Mouse (Mus musculus) lung, adult 2 months (tissue): ENCODE data around the gene Gm47841. TPM values are rescaled to one million over a fixed set of nuclear protein-coding genes. Genes with fewer than 3 reads are reported as not detected.

Experiments used
- DNase-seq: peaks from one replicate; pipeline ENCODE4 v3.0.0; 2022
- H3K4me1 ChIP-seq: fragments of 200-500 bp; 2 replicates; pipeline ENCODE4 v1.6.1; 2011; ENCODE audit warnings: low read length; ENCODE audit not compliant: control insufficient read depth, insufficient read depth
- H3K4me3 ChIP-seq: fragments of 200-500 bp; replicated peaks from 2 replicates; pipeline ENCODE3; 2011; ENCODE audit warnings: low read depth, mild to moderate bottlenecking, control low read depth, low read length; ENCODE audit errors: extremely low read depth
- CTCF ChIP-seq: fragments of 200-500 bp; IDR thresholded peaks from 2 replicates; pipeline ENCODE4 v1.5.1; 2011; ENCODE audit warnings: mild to moderate bottlenecking, low read length, control low read depth; ENCODE audit not compliant: insufficient read depth
- POLR2A ChIP-seq: fragments of 200-500 bp; IDR thresholded peaks from 2 replicates; pipeline ENCODE4 v1.6.1; 2011; ENCODE audit warnings: low read depth, mild to moderate bottlenecking, control low read depth, low read length, borderline replicate concordance; ENCODE audit errors: extremely low read depth
- WGBS: fragments of 180-500 bp; shearing (Covaris S2); methylation state at CpG from one replicate; pipeline ENCODE4 v1.1.7; 2018; 5-methylcytosine and 5-hydroxymethylcytosine counted together
- polyA plus RNA-seq: library from polyadenylated mRNA; depleted of rRNA; stranded (reverse); fragments of >200 nt; gene quantifications from 2 replicates; pipeline ENCODE4 v1.2.3, GENCODE M21; 2012; rRNA removed

The Gm47841 gene
- polyA plus RNA-seq, 1 experiment = 0.22 TPM

GRCm38 (mm10) chr15:101007236-101007635 is 40.0 kb downstream of the Gm47841 start:
- DNase-seq = no peak
- TF ChIP-seq POLR2A (no peak), CTCF (no peak)
- Histone ChIP-seq H3K4me3 (no peak overlapping the region), H3K4me1 (peaks cover 2% of the 10 kb centered on the region; the same call in 1 of the 2 replicates)
- WGBS = 73% methylated on average over 7 of the region's 7 CpGs

- WGBS = 13% methylated on average over 14 of the region's 15 CpGs
- peaks cover 2% of the 10 kb centered on the region; the same call in 1 of the 2 replicates for H3K4me1 ChIP-seq
- no peak for TF ChIP-seq POLR2A
- TF ChIP-seq CTCF = no peak
- peak overlapping the region; percentile 25 for H3K4me3 ChIP-seq
- DNase-seq = peak; percentile 43
These were observed 40.8 kb downstream of the Gm47841 start for GRCm38 (mm10) chr15:101006251-101007040.

GRCm38 (mm10) chr15:101005717-101006116 is 41.5 kb downstream of the Gm47841 start:
- DNase-seq = no peak
- TF ChIP-seq CTCF (no peak), POLR2A (no peak)
- H3K4me3 ChIP-seq = no peak overlapping the region
- WGBS = 84% methylated on average over 8 of the region's 8 CpGs
- H3K4me1 ChIP-seq = peaks cover 2% of the 10 kb centered on the region; the same call in 1 of the 2 replicates

- TF ChIP-seq POLR2A = no peak
- TF ChIP-seq CTCF = no peak
- H3K4me1 ChIP-seq = peaks cover 2% of the 10 kb centered on the region; the same call in 1 of the 2 replicates
- no peak for DNase-seq
- no peak overlapping the region for H3K4me3 ChIP-seq
- WGBS = 81% methylated on average over 3 of the region's 3 CpGs
These were observed 42.7 kb downstream of the Gm47841 start for GRCm38 (mm10) chr15:101004538-101004937.

GRCm38 (mm10) chr15:101002466-101002865 is 44.7 kb downstream of the Gm47841 start:
- H3K4me1 ChIP-seq = peaks cover 2% of the 10 kb centered on the region; the same call in 1 of the 2 replicates
- DNase-seq = no peak
- 94% methylated on average over 3 of the region's 3 CpGs for WGBS
- TF ChIP-seq POLR2A (no peak), CTCF (no peak)
- no peak overlapping the region for H3K4me3 ChIP-seq

GRCm38 (mm10) chr15:101001685-101002084 is 45.5 kb downstream of the Gm47841 start:
- TF ChIP-seq CTCF (no peak), POLR2A (no peak)
- 93% methylated on average over 1 of the region's 1 CpGs for WGBS
- H3K4me3 ChIP-seq = no peak overlapping the region
- H3K4me1 ChIP-seq = peaks cover 2% of the 10 kb centered on the region; the same call in 1 of the 2 replicates
- no peak for DNase-seq

- 31% methylated on average over 4 of the region's 4 CpGs for WGBS
- H3K4me3 ChIP-seq = no peak overlapping the region
- H3K4me1 ChIP-seq = no peaks in the 10 kb centered on the region
- DNase-seq = no peak
- peak; percentile 53; the same call in 1 of the 2 replicates for TF ChIP-seq CTCF
- TF ChIP-seq POLR2A = no peak
These were observed 50.1 kb downstream of the Gm47841 start for GRCm38 (mm10) chr15:100997090-100997489.

Other genes starting within 250 kb of the Gm47841 start
- 0.14 and 0.27 TPM in 2 replicates for gene Scn8a, start 177.5 kb downstream of the Gm47841 start, polyA plus RNA-seq
- gene Fignl2, start 31.2 kb upstream of the Gm47841 start, polyA plus RNA-seq = 9.3 and 10.6 TPM in 2 replicates
- gene Ankrd33, start 68.4 kb upstream of the Gm47841 start, polyA plus RNA-seq = 0.10 and 0.28 TPM in 2 replicates
- 672 and 695 TPM in 2 replicates for gene Acvrl1, start 81.1 kb upstream of the Gm47841 start, polyA plus RNA-seq
- gene Acvr1b, start 126.7 kb upstream of the Gm47841 start, polyA plus RNA-seq = 45.8 and 57.2 TPM in 2 replicates
- 36.6 and 58.8 TPM in 2 replicates for gene Grasp, start 176.8 kb upstream of the Gm47841 start, polyA plus RNA-seq
- 40.0 and 43.4 TPM in 2 replicates for gene Nr4a1, start 206.9 kb upstream of the Gm47841 start, polyA plus RNA-seq
- gene Atg101, start 236.9 kb upstream of the Gm47841 start, polyA plus RNA-seq = 36.1 and 38.6 TPM in 2 replicates
- gene 6030408B16Rik, start 245.8 kb upstream of the Gm47841 start, polyA plus RNA-seq = 35.1 and 39.4 TPM in 2 replicates